Mouse (Mus musculus) frontal cortex, adult 2 months (tissue): Measurements from ENCODE around the gene Gm28729. TPM values are rescaled to one million over a fixed set of nuclear protein-coding genes. Genes with fewer than 3 reads are reported as not detected.
"Not testable (repeated sequence)": the region's sequence is repeated elsewhere in the genome, so short reads cannot be mapped to it uniquely, and the experiment has no call there.

Source experiments
- DNase-seq, 2 experiments: peaks; one replicate each; pipeline ENCODE4 v3.0.0; 2022; ENCODE audit warnings: low spot score in 1 of 2; ENCODE audit errors: extremely low spot score in 1 of 2
- polyA plus RNA-seq: library from polyadenylated mRNA; depleted of rRNA; stranded (reverse); fragments of >200 nt; gene quantifications from 2 replicates; pipeline ENCODE4 v1.2.3, GENCODE M21; 2012

Gene Gm28729
- polyA plus RNA-seq, 1 experiment = 0.06 TPM

DNA sequence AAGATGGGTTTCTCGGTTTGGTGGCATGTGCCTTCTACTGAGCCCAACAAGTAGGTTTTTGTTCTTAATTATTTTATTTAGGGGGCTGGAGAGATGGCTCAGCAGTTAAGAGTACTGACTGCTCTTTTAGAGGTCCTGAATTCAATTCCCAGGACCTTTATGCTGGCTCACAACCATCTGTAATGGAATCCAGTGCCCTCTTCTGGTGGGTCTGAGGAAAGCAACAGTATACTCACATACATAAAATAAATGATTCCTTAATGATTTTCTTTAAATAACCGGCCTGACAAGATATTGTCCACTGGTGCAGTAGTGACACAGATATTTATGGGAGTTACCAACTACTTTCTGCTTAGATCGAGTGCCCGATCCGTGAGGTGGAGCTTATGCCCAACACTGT, 1.9 kb downstream of the Gm28729 start:
- DNase-seq = no peak

DNA sequence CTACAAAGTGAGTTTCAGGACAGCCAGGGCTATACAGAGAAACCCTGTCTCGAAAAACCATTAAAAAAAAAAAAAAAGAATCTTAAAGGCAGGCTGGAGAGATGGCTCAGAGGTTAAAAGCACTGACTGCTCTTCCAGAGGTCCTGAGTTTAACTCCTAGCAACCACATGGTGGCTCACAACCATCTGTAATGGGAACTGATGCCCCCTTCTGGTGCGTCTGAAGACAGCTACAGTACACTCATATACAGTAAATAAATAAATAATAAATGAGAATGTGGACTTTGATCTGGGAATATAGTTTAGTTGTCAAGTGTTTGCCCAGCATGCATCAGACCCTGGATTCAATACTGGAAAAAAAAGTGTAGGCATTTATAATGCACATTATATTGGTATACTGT, 3.5 kb downstream of the Gm28729 start:
- not testable (repeated sequence) for DNase-seq

DNA sequence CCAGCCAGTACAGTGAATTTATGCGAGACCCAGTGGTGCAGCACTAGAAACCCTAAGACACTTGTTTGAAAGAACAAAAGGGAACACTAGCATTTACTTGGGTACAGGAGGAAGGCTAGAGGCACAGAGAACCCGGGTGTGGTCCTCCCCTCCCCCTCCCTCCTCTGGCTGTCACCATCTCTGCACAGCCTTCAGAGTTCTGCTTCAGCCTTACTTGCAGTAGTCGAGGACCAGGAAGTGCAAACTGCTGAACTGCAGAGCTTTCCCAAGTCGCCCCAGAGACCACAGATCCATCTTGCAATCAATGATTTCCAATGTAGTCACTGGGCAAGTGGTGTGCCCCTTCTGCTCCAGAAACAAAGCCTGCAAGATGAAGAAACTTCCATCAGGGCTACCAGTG, 7.6 kb downstream of the Gm28729 start:
- no peak for DNase-seq

DNA sequence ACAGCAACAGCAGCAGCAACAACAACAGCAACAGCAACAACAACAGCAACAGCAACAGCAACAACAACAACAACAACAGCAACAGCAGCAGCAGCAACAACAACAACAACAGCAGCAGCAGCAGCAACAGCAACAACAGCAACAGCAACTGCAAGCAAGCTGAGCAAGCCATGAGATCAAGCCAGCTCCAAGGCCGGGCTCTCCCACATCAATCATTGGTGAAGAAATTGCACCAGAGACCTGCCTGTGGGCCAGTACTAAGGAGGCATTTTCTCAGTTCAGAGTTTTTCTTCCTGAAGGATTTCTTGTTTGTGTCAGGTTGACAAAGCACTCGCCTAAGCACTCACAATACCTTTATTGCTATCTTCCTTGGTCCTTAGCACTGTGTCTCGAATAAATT, 8.3 kb downstream of the Gm28729 start:
- DNase-seq = no peak

DNA sequence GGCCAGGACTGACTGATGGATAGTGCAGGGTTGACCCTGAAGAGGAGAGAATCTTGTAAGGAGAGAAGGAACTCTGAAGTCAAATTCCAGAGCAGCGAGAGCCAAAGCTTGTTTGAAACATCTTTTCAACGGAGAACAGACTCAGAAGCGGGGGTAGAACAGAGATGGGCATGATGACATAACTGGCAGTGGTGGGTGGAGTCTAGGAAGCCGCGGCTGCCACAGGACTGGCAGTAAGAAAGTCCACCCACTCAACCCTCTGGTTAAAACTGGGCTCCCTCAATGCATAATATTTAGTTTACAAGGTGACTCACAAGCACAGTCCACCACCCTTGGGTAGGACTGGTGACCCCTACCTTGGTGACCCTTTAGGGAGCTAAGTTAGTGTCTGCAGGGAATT, 9.3 kb downstream of the Gm28729 start:
- DNase-seq = peak in 1 of 2 experiments; percentile 55

DNA sequence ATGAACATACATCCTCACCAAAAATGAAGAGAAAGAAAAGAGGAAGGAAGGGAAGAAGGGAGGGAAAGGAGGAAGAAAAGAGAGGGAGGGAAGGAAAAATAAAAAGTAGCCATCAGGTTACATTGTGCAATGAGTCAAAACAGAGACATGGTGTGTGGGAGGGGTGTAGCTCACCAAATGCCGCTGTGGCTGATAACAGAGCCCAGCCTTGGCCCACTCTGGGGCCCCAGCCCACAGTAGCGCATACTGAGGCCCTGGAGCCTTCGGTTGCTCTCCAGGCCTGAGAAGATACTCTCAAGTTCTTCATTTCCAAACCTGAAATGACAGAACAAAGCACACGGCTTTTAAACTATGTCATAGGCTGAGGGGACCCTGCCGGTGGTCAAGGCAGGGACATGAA, 10.8 kb downstream of the Gm28729 start:
- no peak for DNase-seq

DNA sequence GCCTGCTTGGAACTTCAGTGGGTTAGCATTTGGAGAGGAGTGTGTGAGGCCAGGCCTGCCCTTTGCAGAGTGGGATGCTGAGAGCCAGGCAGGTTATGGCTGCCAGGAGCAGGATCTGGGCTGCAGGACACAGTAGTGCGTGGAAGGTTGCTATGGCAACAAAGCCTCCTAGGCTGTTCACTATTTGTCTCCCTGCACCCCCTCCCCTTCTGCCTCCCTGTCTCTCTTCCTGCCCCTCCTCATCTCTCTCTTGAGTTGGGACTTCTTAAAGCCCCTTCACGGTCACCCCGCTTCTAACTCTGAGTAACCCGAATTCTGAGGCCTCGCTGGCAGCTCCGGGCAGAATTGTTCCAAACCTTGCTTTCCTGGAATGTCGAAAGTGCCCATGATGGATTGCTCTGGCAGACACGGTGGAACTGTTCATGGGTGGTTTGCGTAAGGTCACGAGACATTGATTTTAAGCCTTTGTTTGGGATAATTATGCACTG, 19.0 kb downstream of the Gm28729 start:
- peak in 1 of 2 experiments; percentile 20 for DNase-seq

DNA sequence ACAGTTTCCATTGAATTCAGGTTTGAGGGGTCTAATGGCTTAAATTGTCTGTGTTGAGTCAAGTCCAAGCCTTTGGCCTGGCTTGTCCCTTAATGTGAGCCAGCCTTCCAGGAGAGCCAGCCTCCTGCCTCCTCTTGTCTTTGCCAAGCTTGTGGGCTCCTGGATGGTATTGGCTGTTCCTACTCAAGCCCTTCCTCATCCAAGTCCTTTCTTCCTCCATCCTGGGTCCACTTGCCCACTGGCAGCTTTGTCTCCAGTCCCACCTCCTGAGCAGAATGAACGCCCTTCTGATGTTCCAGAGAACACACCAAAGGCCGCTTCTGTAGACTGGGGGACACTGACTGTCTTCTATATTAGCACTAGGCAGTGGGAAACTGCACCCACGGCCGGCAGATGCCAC, 19.9 kb downstream of the Gm28729 start:
- no peak for DNase-seq

DNA sequence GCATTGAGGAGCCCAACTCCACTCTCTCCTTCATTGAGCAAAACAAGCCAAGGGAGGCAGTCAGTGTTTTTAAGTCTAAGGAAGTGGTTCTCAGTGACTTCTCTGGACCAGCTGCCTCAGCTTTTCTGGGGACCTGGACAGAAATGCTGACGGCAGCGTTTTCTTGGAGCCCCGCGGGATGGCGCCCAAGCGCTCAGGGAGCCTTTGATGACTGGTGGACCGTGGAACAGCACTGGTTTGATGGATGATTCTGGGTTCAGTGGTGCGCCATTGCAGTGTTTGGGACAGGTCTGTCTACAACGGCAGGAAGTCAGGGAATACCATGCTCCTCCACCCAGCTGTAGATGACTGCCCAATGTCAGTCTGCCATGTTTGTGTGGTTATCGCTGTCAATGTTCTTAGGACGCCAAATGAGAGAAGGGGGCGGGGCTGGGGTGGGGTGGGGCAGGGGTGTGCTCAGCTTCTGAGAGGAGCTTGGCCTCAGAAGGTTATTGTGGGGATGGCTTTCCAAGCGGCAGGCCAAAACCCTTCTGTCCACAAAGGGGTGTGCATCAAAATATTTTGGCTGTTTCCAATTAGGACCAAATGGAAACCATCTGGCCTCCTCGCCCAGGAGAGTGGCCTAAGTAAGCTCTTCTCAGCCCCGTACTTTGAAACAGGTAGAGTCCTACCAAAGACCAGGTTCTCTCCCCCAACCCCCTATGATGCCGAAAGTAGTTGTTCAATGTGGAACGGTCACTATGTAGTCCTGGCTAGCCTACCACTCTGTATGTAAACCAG, 20.8 kb downstream of the Gm28729 start:
- no peak for DNase-seq

DNA sequence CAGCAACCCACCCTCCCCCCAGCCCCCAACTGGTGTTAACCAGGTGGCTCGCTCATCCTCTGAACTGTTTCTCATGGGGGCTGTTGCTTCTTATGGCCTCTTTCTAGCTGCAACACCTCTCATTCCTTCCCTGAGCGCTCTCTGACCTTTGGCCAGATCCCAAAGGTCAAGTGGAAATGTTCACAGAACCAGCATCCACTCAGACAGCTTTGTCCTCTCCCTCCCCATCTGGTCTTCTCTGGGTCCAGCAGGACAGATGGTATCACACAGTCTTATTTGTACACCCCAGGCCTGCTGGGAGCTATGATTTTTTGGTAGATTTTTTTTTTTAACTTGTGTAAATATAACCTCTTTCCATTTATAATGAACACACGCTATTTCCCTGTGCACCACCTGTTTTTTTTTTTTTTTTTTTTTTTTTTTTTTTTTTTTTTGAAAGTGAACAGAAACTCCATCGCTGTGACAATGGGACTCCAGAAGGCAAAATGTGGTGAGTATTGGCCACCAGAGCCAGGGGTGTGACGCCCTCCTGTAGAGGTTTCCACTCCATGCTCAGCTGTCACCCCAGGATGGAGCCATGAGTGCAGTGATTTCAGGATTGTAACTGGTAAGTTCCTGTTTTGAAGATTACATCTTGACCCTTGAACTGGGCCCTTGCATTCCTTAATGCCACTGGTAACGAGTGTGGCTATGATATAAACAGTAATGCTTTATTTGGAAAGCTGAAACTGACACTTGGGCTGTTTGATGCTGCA, 22.0 kb downstream of the Gm28729 start:
- DNase-seq = no peak

DNA sequence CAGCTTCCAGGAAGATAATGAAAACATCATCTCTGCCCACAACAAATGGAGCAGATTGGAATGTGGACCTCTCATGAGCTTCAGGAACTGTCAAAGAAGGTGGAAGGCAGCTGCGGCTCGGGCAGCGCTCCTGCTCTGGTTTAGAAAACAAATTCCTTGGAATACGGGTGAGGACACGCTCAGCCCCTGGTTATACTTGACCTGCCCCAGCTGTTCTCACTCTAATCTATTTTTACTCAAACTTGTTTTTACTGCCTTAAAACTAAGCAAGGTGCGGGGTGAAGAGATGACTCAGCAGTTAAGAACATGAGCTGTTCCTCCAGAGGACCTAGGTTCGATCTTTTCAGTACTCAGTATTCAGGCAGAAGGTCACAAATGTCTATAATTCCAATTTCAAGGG, 23.8 kb downstream of the Gm28729 start:
- DNase-seq = no peak

DNA sequence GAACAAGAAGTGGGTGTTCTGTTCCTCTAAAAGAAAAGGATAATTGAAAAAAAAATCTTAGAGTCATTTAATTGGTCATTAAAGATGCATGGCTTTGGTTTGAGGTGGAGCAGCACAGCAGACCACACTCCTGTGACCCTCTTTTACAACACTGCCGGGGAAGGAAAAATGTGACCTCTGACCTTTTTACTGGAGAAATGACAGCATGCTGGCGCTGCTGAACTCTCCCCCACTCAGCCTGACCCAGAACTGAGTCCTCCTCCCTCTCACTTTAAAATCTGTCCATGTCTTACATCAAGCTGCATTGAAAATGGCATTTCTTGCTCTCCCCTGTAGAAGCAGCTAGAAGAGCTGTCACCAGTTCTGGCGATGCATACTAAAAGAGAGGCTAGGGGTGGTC, 31.9 kb downstream of the Gm28729 start:
- DNase-seq = no peak

DNA sequence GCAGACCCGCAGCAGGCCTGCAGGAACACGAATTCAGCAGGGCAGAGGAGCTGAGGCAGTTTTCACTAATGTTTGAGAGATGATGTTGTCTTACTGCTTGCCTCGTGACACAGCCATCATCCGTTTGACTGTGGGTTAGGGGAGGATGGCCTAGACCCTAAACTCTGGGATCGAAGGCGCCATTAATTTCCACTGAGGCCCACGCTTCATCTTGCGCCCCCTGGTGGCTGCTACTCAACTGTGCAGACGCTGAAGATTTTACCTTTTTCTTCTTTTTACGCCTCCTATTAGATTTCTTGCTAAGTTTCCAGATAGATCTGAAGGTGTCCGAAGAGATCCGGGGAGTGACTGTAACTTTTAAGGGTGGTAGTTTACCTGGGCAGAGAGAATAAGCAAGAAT, 33.3 kb downstream of the Gm28729 start:
- DNase-seq = peak in 1 of 2 experiments; percentile 26

DNA sequence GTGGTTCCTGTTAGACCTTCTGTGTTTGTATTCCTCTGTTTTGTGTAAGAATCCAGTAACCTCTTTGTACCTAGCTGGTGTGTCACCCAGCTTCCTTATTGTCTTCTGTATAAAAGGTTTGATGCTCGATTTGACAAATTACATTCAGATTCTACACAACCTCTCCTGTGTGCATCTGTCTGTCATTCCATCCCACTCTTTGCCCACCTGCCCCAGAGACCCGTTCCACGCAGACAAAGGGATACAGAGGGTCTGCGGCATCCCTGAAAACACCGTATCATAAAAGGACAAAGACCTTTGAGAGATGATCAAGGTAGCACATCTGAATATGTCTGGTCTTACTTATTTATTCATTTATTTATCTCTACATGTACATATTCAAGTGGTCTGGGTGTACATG, 37.2 kb downstream of the Gm28729 start:
- DNase-seq = not testable (repeated sequence)

DNA sequence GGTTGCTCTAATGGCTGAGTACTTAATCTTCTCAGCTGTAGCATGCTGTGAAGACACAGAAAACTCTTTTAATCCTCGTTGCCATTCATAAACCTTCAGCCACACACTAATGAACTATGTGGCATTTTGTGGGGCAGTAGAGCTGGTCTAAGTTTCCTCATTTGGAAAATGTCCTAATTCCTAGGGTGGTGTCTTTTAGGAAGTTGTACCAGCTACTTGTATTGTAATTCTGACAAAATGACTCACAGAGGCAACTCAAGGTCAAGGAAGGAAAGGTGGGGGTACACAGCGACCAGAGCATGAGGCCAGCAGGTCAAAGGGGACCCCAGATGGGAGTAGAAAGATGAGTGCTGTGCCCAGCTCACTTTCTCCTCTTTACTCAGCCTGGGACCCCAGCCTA, 41.4 kb downstream of the Gm28729 start:
- DNase-seq = no peak

DNA sequence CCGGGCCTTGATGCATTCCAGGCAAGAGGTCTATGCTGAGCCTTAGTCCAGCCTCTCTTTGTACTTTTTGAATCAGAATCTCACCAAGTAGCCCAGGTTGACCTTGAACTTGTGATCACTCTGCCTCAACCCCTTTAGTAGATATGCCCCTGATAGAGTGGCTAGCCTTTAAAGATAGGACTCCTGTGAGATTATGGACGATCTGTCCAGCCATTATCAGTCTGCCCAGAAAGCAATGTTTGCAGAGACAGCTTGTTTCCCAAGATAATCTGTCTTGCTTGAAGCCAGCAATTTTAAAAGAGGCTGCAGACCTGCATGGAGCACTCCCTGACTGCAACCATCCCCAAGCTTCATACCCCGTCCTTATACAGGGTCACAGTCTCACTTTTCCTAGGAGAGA, 42.0 kb downstream of the Gm28729 start:
- DNase-seq = no peak

DNA sequence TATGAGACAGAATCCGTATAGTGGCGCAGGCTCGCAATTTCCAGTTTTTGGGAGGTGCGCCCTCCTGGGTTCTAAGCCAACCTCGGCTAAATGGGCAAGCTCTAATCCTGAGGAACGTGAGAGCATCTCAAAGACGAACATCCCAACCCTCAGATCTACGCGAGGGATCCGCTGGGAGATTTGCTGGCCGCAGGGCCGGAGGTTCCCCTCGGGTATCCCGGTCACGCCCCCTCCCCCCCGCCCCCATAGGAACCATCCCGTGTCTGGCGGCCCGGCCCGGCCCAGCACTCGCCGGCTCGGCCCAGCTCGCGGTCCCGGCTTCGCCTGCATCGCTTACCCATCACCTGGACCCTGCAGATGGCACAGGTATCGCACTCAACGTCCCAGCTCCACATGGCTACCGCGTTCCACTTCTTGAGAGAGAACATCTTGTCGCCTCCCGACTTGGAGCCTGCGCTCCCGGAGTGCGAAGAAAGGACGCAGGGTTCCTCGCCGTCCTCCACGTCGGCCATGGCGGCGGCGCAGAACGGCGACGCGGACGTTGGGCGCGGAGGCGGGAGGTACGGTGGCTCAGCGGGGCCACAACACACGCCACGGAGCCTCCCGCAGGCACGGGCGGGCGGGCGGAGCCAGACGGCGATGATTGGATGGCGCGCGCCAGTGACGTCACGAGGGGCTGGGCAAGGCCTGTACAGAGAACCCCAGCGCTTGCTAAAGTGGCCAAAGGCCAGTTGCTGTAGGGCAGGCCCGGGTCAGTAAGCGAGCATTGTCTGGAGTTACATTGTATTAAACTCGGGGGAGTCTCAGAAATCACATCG, 46.8 kb downstream of the Gm28729 start, which contains the start of gene Rnf7:
Gene Rnf7, minus strand, starts transcription at position 605 of the 818 bp plus-strand sequence.
- peak; percentile 96 to 99 for DNase-seq

DNA sequence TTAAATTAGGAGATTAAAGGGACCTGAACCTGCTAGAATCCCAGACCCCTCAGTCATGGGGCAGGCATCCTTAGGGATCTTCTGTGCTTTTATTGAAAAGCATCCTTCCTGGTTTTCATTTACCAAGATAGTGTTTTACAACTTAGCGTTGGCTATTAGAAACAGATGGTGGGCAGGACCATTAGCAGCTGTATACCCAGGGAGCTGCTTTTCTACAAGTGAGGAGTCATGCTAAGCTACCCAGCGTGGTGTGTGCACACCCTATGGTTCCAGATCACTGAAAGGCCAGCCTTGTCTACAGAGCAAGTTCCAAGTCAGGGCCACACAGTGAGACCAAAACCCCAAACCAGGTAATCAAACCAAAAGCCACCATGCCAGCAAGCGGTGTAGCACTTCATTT, 52.7 kb downstream of the Gm28729 start:
- DNase-seq = no peak

DNA sequence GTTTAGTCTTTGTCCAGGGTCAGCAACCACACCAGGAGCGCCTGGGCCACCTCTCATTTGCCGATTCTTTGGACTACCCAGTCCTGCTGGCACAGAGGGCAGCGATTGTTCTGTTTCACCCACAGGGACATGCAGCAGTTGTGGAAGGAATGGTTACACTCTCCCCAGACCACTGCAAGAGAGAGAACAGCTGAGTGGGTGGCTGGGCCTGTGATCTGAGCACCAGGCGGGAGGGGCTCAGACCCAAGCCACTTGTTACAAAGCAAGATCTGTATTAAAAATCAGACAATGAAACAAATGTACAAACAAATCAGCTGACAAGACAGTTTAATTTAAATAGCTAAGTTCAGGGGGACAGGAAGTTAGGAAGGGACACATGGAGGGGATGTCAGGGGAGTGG, 53.4 kb downstream of the Gm28729 start:
- DNase-seq = not testable (repeated sequence)

DNA sequence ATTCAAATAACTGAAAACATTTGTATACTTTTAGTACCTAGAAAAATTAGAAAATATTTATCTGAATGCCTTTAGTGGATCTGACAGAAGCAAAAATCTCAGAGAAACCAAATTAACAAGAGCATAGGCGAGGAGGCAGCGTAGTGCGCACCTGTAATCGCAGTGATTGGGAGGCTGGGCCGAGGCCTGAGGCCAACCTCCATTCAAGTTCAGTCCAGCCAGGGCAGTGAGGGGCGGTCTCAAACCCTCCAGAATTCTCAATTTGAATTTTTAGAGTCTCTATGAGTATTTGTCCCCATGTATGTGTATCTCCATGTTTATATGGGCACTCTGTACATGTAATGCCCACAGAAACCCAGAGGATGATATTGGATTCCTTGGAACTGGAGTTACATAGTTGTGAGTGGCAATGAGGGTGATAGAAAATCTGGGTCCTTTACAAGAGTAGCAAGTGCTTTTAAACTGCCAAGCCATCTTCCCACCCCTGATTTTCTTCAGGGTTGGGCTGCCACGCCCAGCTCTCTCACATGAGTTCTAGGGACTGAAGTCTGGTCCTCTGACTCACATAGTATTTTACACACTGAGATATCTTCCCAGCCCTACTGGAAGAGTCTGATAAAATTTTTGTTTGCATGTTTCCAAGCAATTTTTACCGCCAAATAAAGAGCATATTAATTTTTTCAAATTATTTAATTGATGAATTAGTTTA, 54.6 kb downstream of the Gm28729 start:
- DNase-seq = no peak
